Mouse (Mus musculus): Measurements from ENCODE around the gene Plppr3. TPM values are rescaled to one million over a fixed set of nuclear protein-coding genes. Genes with fewer than 3 reads are reported as not detected.

The Plppr3 gene
- 0.51 and 0.96 TPM in 2 replicates for polyA plus RNA-seq (2012; ENCODE audit: low replicate concordance)

DNA sequence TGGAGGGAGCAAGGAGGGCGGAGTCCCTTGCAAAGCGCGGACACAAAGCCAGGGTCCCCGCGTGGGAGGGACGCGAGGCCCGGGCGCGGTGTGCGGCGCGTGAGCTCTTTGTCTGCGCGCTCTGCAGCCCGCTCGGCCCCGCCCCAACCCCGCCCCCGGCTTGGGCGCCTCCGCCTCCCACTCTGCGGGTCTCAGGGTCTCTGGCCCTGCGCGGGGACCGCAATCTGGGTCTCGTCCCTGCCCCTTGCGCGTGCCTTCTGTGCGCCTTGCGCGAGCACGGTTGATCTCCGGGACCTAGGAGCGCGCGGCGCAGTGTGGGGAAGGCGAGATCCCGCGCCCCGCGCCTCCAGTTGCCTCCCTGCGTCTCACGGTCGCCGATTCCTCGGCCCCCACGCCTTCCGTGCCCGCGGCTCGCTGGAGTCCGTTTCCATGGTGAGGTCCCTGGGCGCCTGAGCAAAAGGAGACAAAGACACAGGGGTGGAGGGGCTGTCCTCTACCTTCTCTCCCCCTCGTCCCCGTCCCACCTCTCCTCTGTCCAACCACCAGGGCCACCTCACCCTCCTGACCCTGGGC, at the start of gene Plppr3, which contains the start of gene Prtn3:
Gene Plppr3 (minus strand): TSS at position 345 of the 573 bp plus-strand sequence.
Gene Prtn3 (plus strand): TSS at position 187 of the 573 bp plus-strand sequence.

DNA sequence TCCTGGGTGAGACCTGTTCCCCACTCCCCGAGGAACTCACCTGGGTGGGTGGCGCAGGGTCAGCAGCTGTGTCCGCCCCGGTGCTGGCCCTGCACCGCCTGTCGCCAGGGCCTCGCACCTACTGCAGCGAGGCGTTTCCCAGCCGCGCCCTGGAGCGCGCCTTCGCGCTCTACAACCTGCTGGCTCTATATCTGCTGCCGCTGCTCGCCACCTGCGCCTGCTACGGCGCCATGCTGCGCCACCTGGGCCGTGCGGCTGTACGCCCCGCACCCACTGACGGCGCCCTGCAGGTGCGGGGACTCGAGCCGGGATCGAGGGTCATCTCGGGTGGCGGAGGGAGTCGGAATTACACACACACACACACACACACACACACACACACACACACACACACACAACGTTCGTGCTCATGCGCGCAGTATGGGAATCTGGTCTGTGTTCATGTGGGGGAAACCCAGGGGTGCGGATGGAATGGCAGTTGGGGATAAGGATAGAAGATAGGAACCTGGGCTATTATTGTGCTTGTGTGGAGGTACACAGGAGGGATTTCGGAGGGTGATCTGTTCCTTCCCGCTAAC, 46.6 kb upstream of the Plppr3 start, which contains the start of gene R3hdm4:
Gene R3hdm4 (minus strand): TSS at position 251 of the 578 bp plus-strand sequence.

DNA sequence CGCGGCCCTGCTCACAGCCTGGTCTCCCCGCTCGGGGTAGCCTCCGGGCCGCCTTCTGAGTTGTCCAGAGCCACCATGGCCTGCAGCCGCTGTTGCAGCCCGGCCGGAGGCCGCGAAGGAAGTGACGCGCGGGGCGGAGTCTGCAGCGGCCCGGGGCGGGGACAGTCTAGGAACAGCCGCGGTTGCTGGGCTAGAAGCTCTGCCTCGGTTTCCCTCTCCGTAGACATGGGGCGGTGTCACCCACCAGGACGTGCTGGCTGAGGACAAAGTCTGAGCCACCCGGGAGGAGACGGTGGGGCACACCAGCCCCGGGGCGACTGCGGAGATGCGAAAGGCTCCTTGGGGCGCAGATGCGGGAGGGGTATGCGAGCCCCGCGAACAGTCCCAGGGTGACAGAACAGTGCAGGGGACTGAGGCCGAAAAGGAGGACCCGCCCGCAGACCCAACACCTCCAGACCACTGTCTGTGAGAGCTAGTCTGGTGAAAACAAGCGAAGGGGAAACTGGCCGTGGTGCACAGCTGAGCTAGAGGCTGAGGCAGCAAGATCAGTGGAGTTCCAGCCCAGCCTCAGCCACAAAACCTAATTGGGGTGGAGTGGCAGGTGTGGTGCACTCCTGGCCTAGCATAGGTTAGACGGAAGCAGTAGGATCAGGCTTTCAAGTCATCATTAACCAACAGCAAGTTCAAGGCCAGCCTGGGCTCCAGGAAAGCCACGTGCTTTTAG, 42.5 kb upstream of the Plppr3 start, which contains the start of gene Kiss1r:
Gene Kiss1r (plus strand): TSS at position 164 of the 724 bp plus-strand sequence.

DNA sequence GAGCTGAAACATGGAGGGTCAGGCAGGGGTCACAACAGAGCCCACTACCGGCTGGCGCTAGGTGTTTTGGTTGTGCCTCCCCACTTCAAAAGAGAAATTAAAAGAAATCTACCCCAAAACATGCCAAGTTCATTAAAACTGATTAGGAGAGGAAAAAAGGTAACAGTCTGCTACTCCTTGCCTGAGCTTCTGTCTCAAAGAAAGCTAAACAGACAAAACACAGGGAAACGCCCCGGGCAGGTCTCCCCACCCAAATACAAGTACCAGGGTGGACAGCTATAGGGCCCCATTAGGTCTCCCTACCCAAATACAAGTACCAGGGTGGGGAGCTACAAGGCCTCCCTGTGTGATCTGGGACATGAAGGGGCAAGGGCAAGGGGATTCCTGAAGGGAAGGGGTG, 36.1 kb upstream of the Plppr3 start, which contains the start of gene Gm26602:
Gene Gm26602 (plus strand): TSS at position 301 of the 400 bp plus-strand sequence.

DNA sequence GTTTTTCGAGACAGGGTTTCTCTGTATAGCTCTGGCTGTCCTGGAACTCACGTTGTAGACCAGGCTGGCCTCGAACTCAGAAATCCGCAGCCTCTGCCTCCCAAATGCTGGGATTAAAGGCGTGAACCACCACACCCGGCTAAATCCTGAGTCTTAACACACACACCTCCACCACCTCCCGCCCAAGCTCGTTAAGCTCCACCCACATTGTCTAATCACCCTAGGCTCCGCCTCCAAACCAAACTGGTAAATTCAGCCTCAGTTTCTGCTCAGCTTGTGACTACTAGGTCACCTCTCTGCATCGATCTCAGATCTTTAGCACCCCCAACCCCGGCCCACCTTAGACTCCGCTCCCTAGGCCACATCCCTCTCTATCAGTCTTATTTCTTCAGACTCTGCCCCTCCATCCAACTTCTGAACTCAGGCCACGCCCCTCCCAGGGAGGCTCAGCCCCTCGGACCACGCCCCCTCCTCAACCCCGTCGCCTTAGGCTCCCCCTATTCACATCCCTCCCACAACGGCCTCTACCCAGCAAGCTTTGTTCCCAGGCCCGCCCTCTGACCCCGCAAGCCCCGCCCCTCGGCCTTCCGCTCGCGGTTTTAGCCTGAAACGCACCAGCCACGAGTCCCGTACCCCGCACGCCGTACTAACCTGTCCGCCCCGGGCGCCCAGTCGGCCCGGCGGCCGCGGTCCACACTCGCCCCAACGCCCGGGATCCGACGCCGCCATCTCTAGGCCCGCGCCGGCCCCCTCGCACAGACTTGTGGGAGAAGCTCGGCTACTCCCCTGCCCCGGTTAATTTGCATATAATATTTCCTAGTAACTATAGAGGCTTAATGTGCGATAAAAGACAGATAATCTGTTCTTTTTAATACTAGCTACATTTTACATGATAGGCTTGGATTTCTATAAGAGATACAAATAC, 34.0 kb upstream of the Plppr3 start, which contains the start of gene Med16:
Gene Med16 (minus strand): TSS at position 757 of the 925 bp plus-strand sequence.

DNA sequence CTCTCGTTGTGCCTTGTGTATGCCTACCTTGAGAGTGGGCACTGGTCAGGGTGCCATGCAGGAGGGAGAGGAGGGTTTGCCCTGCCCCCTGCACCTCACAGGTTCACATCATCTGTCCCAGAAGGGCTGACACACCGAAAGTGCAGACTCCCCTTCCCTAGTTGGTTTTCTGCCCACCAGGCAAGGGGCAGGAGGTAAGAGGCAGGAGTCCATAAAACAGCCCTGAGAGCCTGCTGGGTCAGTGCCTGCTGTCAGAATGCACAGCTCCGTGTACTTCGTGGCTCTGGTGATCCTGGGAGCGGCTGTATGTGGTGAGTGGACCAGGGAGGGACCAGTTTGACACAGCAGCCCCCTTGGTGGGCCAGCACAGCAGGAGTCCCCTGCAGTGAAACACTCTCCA, 16.2 kb upstream of the Plppr3 start, which contains the start of gene Cfd:
Gene Cfd (plus strand): TSS at position 184 of the 400 bp plus-strand sequence.

DNA sequence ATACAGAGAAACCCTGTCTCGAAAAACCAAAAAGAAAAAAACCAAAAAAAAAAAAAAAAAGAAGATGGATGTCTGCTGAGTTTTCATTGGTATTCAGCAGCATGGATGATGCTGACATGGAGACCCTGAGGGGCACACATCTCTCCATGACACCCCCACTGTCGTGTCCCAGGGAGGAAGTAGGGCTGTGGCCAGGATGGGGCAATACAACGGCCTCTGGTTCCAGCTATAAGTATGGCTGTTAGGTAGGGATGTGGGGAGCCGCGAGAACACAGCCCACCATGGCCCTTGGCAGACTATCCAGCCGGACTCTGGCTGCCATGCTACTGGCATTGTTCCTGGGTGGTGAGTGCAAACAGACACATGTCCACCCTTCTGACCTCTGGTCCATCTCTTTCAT, 11.6 kb upstream of the Plppr3 start, which contains the start of gene Elane:
Gene Elane (plus strand): TSS at position 194 of the 400 bp plus-strand sequence.

DNA sequence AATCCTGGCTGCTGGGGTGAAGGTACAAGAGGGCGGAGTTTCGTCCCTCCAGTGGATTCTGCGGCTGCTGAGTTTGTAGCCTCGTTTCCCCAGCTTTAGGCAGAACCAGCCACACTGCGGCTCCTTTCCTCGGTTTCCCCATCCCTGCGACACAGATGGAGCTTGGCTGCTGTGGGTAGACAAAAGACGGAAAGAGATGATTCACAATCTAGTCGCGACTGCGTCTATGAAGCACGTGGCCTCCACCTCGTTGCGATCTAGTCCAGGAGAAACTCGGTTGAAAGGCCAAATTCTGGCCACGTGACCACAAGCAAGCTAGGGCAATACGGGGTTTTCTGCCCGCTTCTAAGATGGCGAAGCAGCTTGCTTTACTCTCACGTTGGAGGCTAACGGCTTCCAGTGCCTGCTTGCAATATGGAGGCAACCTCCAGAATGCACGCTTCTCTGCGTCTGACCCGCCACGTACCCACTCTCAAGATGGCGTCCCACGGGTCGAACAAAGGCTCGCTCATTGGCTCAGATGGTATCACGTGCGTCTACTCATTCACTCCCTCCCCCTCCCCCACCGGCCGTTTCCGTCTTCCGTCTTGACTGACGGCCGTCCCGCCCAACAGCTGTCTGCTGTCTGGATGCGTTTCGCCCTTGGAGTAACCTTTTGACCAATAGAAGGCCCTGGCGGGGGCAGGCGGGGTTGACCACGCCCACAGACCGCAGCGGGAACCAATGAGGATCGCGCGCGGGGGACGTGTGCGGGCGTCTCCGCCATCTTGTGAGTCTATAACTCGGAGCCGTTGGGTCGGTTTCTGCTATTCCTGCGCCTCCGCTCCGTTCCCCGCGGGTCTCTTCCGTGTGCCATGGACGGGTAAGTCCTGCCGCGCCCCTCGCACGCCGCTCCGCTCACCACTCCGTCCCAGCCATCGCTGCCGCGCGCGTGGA, 20.3 kb downstream of the Plppr3 start, which contains the start of gene Ptbp1:
Gene Ptbp1 (plus strand): TSS at position 568 of the 936 bp plus-strand sequence.

DNA sequence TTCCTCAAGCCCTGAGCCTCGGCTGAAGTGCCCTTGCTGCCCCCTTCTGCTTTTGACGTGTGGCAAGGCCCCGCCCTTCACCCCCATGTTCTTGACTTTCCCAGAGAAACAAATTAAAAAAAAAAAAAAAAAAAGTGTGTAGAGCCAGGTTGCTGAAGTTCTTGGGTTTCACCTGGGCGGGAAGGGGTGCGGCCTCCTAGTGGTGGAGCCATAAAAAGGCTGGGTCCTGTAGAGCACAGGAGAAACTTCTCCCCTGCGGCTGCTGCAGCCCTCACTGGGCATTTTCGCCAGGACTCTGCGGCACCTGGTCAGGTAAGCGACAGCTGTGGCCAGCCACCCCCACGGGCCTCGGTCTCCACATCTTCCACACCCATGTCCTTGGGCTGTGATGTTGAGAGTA, 53.7 kb downstream of the Plppr3 start, which contains the start of gene Misp:
Gene Misp (plus strand): TSS at position 208 of the 400 bp plus-strand sequence.

Other genes with a start within 250 kb of the Plppr3 start
- 0.07 and 0.15 TPM in 2 replicates for gene Shc2, start 236.7 kb downstream of the Plppr3 start, polyA plus RNA-seq (2012; ENCODE audit: low replicate concordance)
- gene Odf3l2, start 228.9 kb downstream of the Plppr3 start, polyA plus RNA-seq (2012; ENCODE audit: low replicate concordance), result not detected in 2 replicates
- gene Madcam1, start 210.1 kb downstream of the Plppr3 start, polyA plus RNA-seq (2012; ENCODE audit: low replicate concordance), result 1.2 and 4.1 TPM in 2 replicates
- gene Tpgs1, start 205.3 kb downstream of the Plppr3 start, polyA plus RNA-seq (2012; ENCODE audit: low replicate concordance), result 124 and 133 TPM in 2 replicates
- gene Cdc34, start 192.4 kb downstream of the Plppr3 start, polyA plus RNA-seq (2012; ENCODE audit: low replicate concordance), result 509 and 614 TPM in 2 replicates
- 0.73 and 5.0 TPM in 2 replicates for gene Gzmm, start 185.6 kb downstream of the Plppr3 start, polyA plus RNA-seq (2012; ENCODE audit: low replicate concordance)
- gene Bsg, start 170.1 kb downstream of the Plppr3 start, polyA plus RNA-seq (2012; ENCODE audit: low replicate concordance), result 1,297 and 3,633 TPM in 2 replicates
- gene Hcn2, start 158.0 kb downstream of the Plppr3 start, polyA plus RNA-seq (2012; ENCODE audit: low replicate concordance), result 3.5 and 7.7 TPM in 2 replicates
- 55.2 and 56.1 TPM in 2 replicates for gene Polrmt, start 128.1 kb downstream of the Plppr3 start, polyA plus RNA-seq (2012; ENCODE audit: low replicate concordance)
- gene Fgf22, start 119.6 kb downstream of the Plppr3 start, polyA plus RNA-seq (2012; ENCODE audit: low replicate concordance), result 0.23 TPM in 1 of 2 replicates, not detected in the other
- gene Rnf126, start 107.7 kb downstream of the Plppr3 start, polyA plus RNA-seq (2012; ENCODE audit: low replicate concordance), result 437 and 591 TPM in 2 replicates
- 1.4 and 2.5 TPM in 2 replicates for gene Fstl3, start 97.4 kb downstream of the Plppr3 start, polyA plus RNA-seq (2012; ENCODE audit: low replicate concordance)
- 0.16 TPM in 1 of 2 replicates, not detected in the other for gene Prss57, start 83.7 kb downstream of the Plppr3 start, polyA plus RNA-seq (2012; ENCODE audit: low replicate concordance)
- 6.9 and 13.2 TPM in 2 replicates for gene Palm, start 81.1 kb downstream of the Plppr3 start, polyA plus RNA-seq (2012; ENCODE audit: low replicate concordance)
- 0.45 TPM in 1 of 2 replicates, not detected in the other for gene Misp, start 53.6 kb downstream of the Plppr3 start, polyA plus RNA-seq (2012; ENCODE audit: low replicate concordance)
- gene Ptbp1, start 20.2 kb downstream of the Plppr3 start, polyA plus RNA-seq (2012; ENCODE audit: low replicate concordance), result 557 and 1,313 TPM in 2 replicates
- gene Prtn3, start 158 bp downstream of the Plppr3 start, polyA plus RNA-seq (2012; ENCODE audit: low replicate concordance), result 10.8 and 17.6 TPM in 2 replicates
- 4.2 and 5.4 TPM in 2 replicates for gene Elane, start 11.6 kb upstream of the Plppr3 start, polyA plus RNA-seq (2012; ENCODE audit: low replicate concordance)
- not detected in 2 replicates for gene Cfd, start 16.2 kb upstream of the Plppr3 start, polyA plus RNA-seq (2012; ENCODE audit: low replicate concordance)
- 54.4 and 61.9 TPM in 2 replicates for gene Med16, start 34.3 kb upstream of the Plppr3 start, polyA plus RNA-seq (2012; ENCODE audit: low replicate concordance)
- gene Gm26602, start 36.2 kb upstream of the Plppr3 start, polyA plus RNA-seq (2012; ENCODE audit: low replicate concordance), result not detected in 2 replicates
- gene Kiss1r, start 42.3 kb upstream of the Plppr3 start, polyA plus RNA-seq (2012; ENCODE audit: low replicate concordance), result 0.52 and 0.64 TPM in 2 replicates
- 102 and 146 TPM in 2 replicates for gene R3hdm4, start 46.6 kb upstream of the Plppr3 start, polyA plus RNA-seq (2012; ENCODE audit: low replicate concordance)
- gene Arid3a, start 52.4 kb upstream of the Plppr3 start, polyA plus RNA-seq (2012; ENCODE audit: low replicate concordance), result 59.2 and 117 TPM in 2 replicates
- 67.7 and 87.8 TPM in 2 replicates for gene Wdr18, start 85.5 kb upstream of the Plppr3 start, polyA plus RNA-seq (2012; ENCODE audit: low replicate concordance)
- 0.12 and 0.17 TPM in 2 replicates for gene Grin3b, start 96.1 kb upstream of the Plppr3 start, polyA plus RNA-seq (2012; ENCODE audit: low replicate concordance)
- gene Tmem259, start 109.7 kb upstream of the Plppr3 start, polyA plus RNA-seq (2012; ENCODE audit: low replicate concordance), result 658 and 1,473 TPM in 2 replicates
- 222 and 247 TPM in 2 replicates for gene Cnn2, start 114.0 kb upstream of the Plppr3 start, polyA plus RNA-seq (2012; ENCODE audit: low replicate concordance)
- gene Abca7, start 121.9 kb upstream of the Plppr3 start, polyA plus RNA-seq (2012; ENCODE audit: low replicate concordance), result 37.0 and 54.4 TPM in 2 replicates
- gene Arhgap45, start 142.0 kb upstream of the Plppr3 start, polyA plus RNA-seq (2012; ENCODE audit: low replicate concordance), result 156 and 353 TPM in 2 replicates
- gene Polr2e, start 165.2 kb upstream of the Plppr3 start, polyA plus RNA-seq (2012; ENCODE audit: low replicate concordance), result 53.8 and 132 TPM in 2 replicates
- gene Gpx4, start 172.5 kb upstream of the Plppr3 start, polyA plus RNA-seq (2012; ENCODE audit: low replicate concordance), result 698 and 1,678 TPM in 2 replicates
- gene Sbno2, start 230.9 kb upstream of the Plppr3 start, polyA plus RNA-seq (2012; ENCODE audit: low replicate concordance), result 72.7 and 82.1 TPM in 2 replicates
- 127 and 185 TPM in 2 replicates for gene Stk11, start 241.2 kb upstream of the Plppr3 start, polyA plus RNA-seq (2012; ENCODE audit: low replicate concordance)